Mouse (Mus musculus): ENCODE data around the gene Ralgapa2. TPM values are rescaled to one million over a fixed set of nuclear protein-coding genes. Genes with fewer than 3 reads are reported as not detected.

The Ralgapa2 gene
- total and polyA plus RNA-seq, 3 experiments = 5.6 to 10.3 (median 8.9) TPM

DNA sequence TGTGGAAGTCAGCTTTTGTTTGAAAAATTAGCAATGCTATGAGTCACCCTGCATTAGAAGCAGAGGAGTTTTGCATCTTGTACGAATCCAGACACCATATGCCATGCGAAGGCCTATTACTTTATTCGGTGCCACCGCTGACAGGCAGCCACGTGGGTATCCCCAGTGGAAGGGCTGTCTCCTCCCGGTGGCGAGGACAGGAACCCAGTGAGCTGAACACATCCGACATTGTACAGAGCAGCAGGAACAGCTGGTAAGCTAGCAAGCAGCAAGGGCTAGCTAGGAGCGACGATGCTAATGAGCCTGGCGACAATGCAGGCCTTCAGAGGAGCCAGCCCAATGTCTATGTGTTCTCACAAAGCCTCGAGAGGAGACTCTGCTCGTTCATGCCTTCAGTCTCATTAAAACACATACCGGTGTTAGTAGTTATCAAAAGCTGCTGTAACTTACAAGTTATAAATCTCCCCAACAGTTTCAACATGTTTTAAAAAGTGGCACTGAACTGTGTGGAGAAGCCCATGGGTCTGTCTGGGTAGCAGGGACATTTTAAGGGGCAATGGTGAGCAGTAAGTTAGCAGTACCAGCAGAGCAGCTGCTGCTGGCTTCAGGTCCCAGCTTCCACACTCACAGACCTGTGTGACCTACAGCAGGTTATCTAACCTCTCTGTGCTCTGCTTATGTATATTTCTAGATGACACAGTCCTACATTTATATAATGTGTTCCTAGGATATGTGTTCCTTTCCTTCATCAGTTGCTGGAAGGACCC lies 221.1 kb downstream of the Ralgapa2 start:
- no peak for DNase-seq (ENCODE audit: extremely low read depth)
- no peak for TF ChIP-seq RCOR1 (conservative IDR thresholded peaks at IDR 0.05; ENCODE audit: low read depth, low read length)
- no peak for TF ChIP-seq UBTF (IDR thresholded peaks at IDR 0.05; ENCODE audit: low read depth, low read length)
- no peak for TF ChIP-seq MYC (IDR thresholded peaks at IDR 0.05; ENCODE audit: low read depth, low read length)
- no peak for TF ChIP-seq TCF12 (IDR thresholded peaks at IDR 0.05; ENCODE audit: low read depth, low read length)
- no peak for TF ChIP-seq ZNF384 (IDR thresholded peaks at IDR 0.05; ENCODE audit: low read depth, low read length)
- no peak for TF ChIP-seq ZKSCAN1 (IDR thresholded peaks at IDR 0.05; ENCODE audit: borderline replicate concordance, low read depth, low read length)
- no peak for TF ChIP-seq USF1 (IDR thresholded peaks at IDR 0.05; ENCODE audit: low read depth, low read length)
- TF ChIP-seq BHLHE40 (IDR thresholded peaks at IDR 0.05; ENCODE audit: low read depth, low read length) = no peak
- TF ChIP-seq ETS1 (conservative IDR thresholded peaks at IDR 0.05; ENCODE audit: low read depth, low read length) = no peak
- TF ChIP-seq SIN3A (IDR thresholded peaks at IDR 0.05; ENCODE audit: low read length) = no peak
- TF ChIP-seq MXI1 (IDR thresholded peaks at IDR 0.05; ENCODE audit: low read depth, low read length) = no peak
- no peaks in the 10 kb centered on the region for H3K27me3 ChIP-seq (replicated peaks)
- no peak overlapping the region for H3K9ac ChIP-seq (ENCODE audit: insufficient read depth, low read depth)
- in situ Hi-C loops (cut with MboI; ENCODE audit: low pct_ligation_motif_present, low pct_unique_long_range_greater_than_20kb, low sequenced_read_pairs) (no loop called here), dilution Hi-C loops (cut with MboI; ENCODE audit: extremely low pct_ligation_motif_present, extremely low pct_unique_long_range_greater_than_20kb, low sequenced_read_pairs) (no loop called here)
- no peaks in the 10 kb centered on the region for H3K9me3 ChIP-seq (replicated peaks; ENCODE audit: low read length)
- no peak overlapping the region for H3K4me3 ChIP-seq (replicated peaks in 1 of 3; ENCODE audit: low read depth in 2 of 3, low read length in 2 of 3, poor library complexity in 1 of 3)
- peaks cover 0 to 46% of the 10 kb centered on the region in 2 experiments for H3K36me3 ChIP-seq (replicated peaks in 1 of 2; ENCODE audit: control insufficient read depth in 1 of 2, insufficient read depth in 1 of 2, low read length in 1 of 2)
- H3K27ac ChIP-seq (ENCODE audit: insufficient read depth, low read depth) = no peak overlapping the region
- no peaks in the 10 kb centered on the region for H3K79me2 ChIP-seq (replicated peaks; ENCODE audit: control insufficient read depth, extremely low read depth, insufficient read depth, poor library complexity, severe bottlenecking)
- no peak overlapping the region for H3K4me2 ChIP-seq (ENCODE audit: insufficient read depth, low read depth, poor library complexity, severe bottlenecking)
- peaks cover 0 to 12% of the 10 kb centered on the region in 2 experiments; a peak in 2 of 4 replicates for H3K4me1 ChIP-seq (ENCODE audit: control insufficient read depth in 1 of 2, insufficient read depth in 2 of 2)

GRCm38 (mm10) chr2:146290366-146290765 lies 221.8 kb downstream of the Ralgapa2 start:
- DNase-seq (ENCODE audit: extremely low read depth) = no peak
- dilution Hi-C loops (cut with MboI; ENCODE audit: extremely low pct_ligation_motif_present, extremely low pct_unique_long_range_greater_than_20kb, low sequenced_read_pairs) = no loop called here
- no peak overlapping the region for H3K4me2 ChIP-seq (ENCODE audit: insufficient read depth, low read depth, poor library complexity, severe bottlenecking)
- no peak overlapping the region for H3K27ac ChIP-seq (ENCODE audit: insufficient read depth, low read depth)
- no peak overlapping the region for H3K4me3 ChIP-seq (replicated peaks in 1 of 3; ENCODE audit: low read depth in 2 of 3, low read length in 2 of 3, poor library complexity in 1 of 3)
- peaks cover 0 to 45% of the 10 kb centered on the region in 2 experiments for H3K36me3 ChIP-seq (replicated peaks in 1 of 2; ENCODE audit: control insufficient read depth in 1 of 2, insufficient read depth in 1 of 2, low read length in 1 of 2)
- peaks cover 0 to 5% of the 10 kb centered on the region in 2 experiments; a peak in 1 of 4 replicates for H3K4me1 ChIP-seq (ENCODE audit: control insufficient read depth in 1 of 2, insufficient read depth in 2 of 2)
- no peak overlapping the region for H3K9ac ChIP-seq (ENCODE audit: insufficient read depth, low read depth)
- no peaks in the 10 kb centered on the region for H3K27me3 ChIP-seq (replicated peaks)
- in situ Hi-C loops (cut with MboI; ENCODE audit: low pct_ligation_motif_present, low pct_unique_long_range_greater_than_20kb, low sequenced_read_pairs) = no loop called here
- no peaks in the 10 kb centered on the region for H3K79me2 ChIP-seq (replicated peaks; ENCODE audit: control insufficient read depth, extremely low read depth, insufficient read depth, poor library complexity, severe bottlenecking)
- no peak for TF ChIP-seq MXI1 (IDR thresholded peaks at IDR 0.05; ENCODE audit: low read depth, low read length)
- no peak for TF ChIP-seq IRF4 (IDR thresholded peaks at IDR 0.05; ENCODE audit: low read depth, low read length)
- TF ChIP-seq ZKSCAN1 (IDR thresholded peaks at IDR 0.05; ENCODE audit: borderline replicate concordance, low read depth, low read length) = no peak
- TF ChIP-seq BHLHE40 (IDR thresholded peaks at IDR 0.05; ENCODE audit: low read depth, low read length) = no peak
- TF ChIP-seq ZMIZ1 (IDR thresholded peaks at IDR 0.05; ENCODE audit: low read depth, low read length) = no peak
- H3K9me3 ChIP-seq (replicated peaks; ENCODE audit: low read length) = no peaks in the 10 kb centered on the region
